Mouse (Mus musculus) intestine, embryonic 16.5 days (tissue): ENCODE data around the gene Krt87. TPM values are rescaled to one million over a fixed set of nuclear protein-coding genes. Genes with fewer than 3 reads are reported as not detected.
A peak's percentile ranks its signal among the peaks of the same experiment; 100 is the strongest.

Experiments
- ATAC-seq: fragments of 200-750 bp; cut with Nextera tagmentation; 2 replicates; pipeline ENCODE4 v1.8.0; 2017; ENCODE audit warnings: moderate TSS enrichment, moderate library complexity
- H3K27ac ChIP-seq: fragments of 300-500 bp; sonication (generic); 2 replicates; pipeline ENCODE4 v1.5.1; 2014; ENCODE audit warnings: mild to moderate bottlenecking, low read length
- H3K27me3 ChIP-seq: fragments of 300-500 bp; sonication (generic); replicated peaks from 2 replicates; pipeline ENCODE4 v1.6.1; 2014; ENCODE audit warnings: low read length, control low read depth, mixed read lengths; ENCODE audit not compliant: control insufficient read depth, insufficient read depth
- H3K36me3 ChIP-seq: fragments of 300-500 bp; sonication (generic); 2 replicates; pipeline ENCODE4 v1.6.1; 2014; ENCODE audit warnings: low read length, control low read depth; ENCODE audit not compliant: control insufficient read depth, insufficient read depth
- H3K4me1 ChIP-seq: fragments of 300-500 bp; sonication (generic); 2 replicates; pipeline ENCODE4 v1.6.1; 2014; ENCODE audit warnings: low read length, control low read depth, mixed read lengths; ENCODE audit not compliant: control insufficient read depth, insufficient read depth
- H3K4me2 ChIP-seq: fragments of 300-500 bp; sonication (generic); 2 replicates; pipeline ENCODE4 v1.6.1; 2014; ENCODE audit warnings: low read depth, low read length, control low read depth
- H3K4me3 ChIP-seq: fragments of 300-500 bp; sonication (generic); 2 replicates; pipeline ENCODE4 v1.5.1; 2014; ENCODE audit warnings: mild to moderate bottlenecking, low read length
- H3K9ac ChIP-seq: fragments of 300-500 bp; sonication (generic); 2 replicates; pipeline ENCODE4 v1.6.1; 2014; ENCODE audit warnings: low read depth, low read length
- H3K9me3 ChIP-seq: fragments of 300-500 bp; sonication (generic); 2 replicates; pipeline ENCODE4 v1.6.1; 2016; ENCODE audit warnings: low read length, control low read depth; ENCODE audit not compliant: control insufficient read depth
- WGBS: fragments of 180-500 bp; shearing (Covaris S2); extraction: QIAGEN DNeasy Blood & Tissue Kit; methylation state at CpG from one replicate; pipeline ENCODE4 v1.1.7; 2014; 5-methylcytosine and 5-hydroxymethylcytosine counted together
- polyA plus RNA-seq: library from polyadenylated mRNA; unstranded; fragments of >200 nt; fragmentation: Nextera tagmentation; extraction: Ambion mirVana; gene quantifications from 2 replicates; pipeline ENCODE4 v1.2.1, GENCODE M21; 2015

The Krt87 gene
- polyA plus RNA-seq, 1 experiment from 2014 or later, result 0.48 TPM

GRCm38 (mm10) chr15:101384610-101385009, 54.0 kb downstream of the Krt87 start:
- no peak overlapping the region for H3K4me3 ChIP-seq
- no peak overlapping the region for H3K27ac ChIP-seq
- H3K4me2 ChIP-seq, result no peak overlapping the region
- H3K4me1 ChIP-seq, result peaks cover 14% of the 10 kb centered on the region
- no peak for ATAC-seq
- WGBS, result 78% methylated on average over 7 of the region's 7 CpGs
- no peaks in the 10 kb centered on the region for H3K36me3 ChIP-seq
- H3K27me3 ChIP-seq, result no peaks in the 10 kb centered on the region
- H3K9ac ChIP-seq, result no peak overlapping the region
- no peaks in the 10 kb centered on the region for H3K9me3 ChIP-seq

- 78% methylated on average over 11 of the region's 11 CpGs for WGBS
- Histone ChIP-seq H3K4me1 (peaks cover 9% of the 10 kb centered on the region), H3K27ac (no peak overlapping the region), H3K36me3 (no peaks in the 10 kb centered on the region), H3K9ac (no peak overlapping the region), H3K4me3 (no peak overlapping the region), H3K27me3 (no peaks in the 10 kb centered on the region), H3K4me2 (no peak overlapping the region), H3K9me3 (no peaks in the 10 kb centered on the region)
- no peak for ATAC-seq
Measured at GRCm38 (mm10) chr15:101382811-101383210, 55.8 kb downstream of the Krt87 start.

- H3K27me3 ChIP-seq, result no peaks in the 10 kb centered on the region
- no peak overlapping the region for H3K4me2 ChIP-seq
- H3K9ac ChIP-seq, result peak overlapping the region; percentile 34; the same call in 1 of the 2 replicates
- no peak overlapping the region for H3K27ac ChIP-seq
- no peaks in the 10 kb centered on the region for H3K36me3 ChIP-seq
- H3K9me3 ChIP-seq, result no peaks in the 10 kb centered on the region
- peaks cover 11% of the 10 kb centered on the region for H3K4me1 ChIP-seq
- H3K4me3 ChIP-seq, result no peak overlapping the region
- 46% methylated on average over 9 of the region's 9 CpGs for WGBS
- 0 out of 2 replicates have a peak, but pooled peaks have one; percentile 34 for ATAC-seq
Measured at GRCm38 (mm10) chr15:101381758-101382157, 56.8 kb downstream of the Krt87 start.

Other genes starting within 250 kb of the Krt87 start
- 2.3 and 2.8 TPM in 2 replicates for gene Grasp, start 214.6 kb downstream of the Krt87 start, polyA plus RNA-seq
- 8.6 and 10.0 TPM in 2 replicates for gene Nr4a1, start 184.5 kb downstream of the Krt87 start, polyA plus RNA-seq
- 58.3 and 67.1 TPM in 2 replicates for gene Atg101, start 154.5 kb downstream of the Krt87 start, polyA plus RNA-seq
- 3.6 and 4.4 TPM in 2 replicates for gene 6030408B16Rik, start 145.6 kb downstream of the Krt87 start, polyA plus RNA-seq
- 1.1 and 1.2 TPM in 2 replicates for gene Krt80, start 68.6 kb downstream of the Krt87 start, polyA plus RNA-seq
- gene Krt7, start 27.8 kb downstream of the Krt87 start, polyA plus RNA-seq, result 156 and 160 TPM in 2 replicates
- gene Krt88, start 8.9 kb upstream of the Krt87 start, polyA plus RNA-seq, result 0.20 TPM in 1 of 2 replicates, not detected in the other
- gene Krt81, start 24.9 kb upstream of the Krt87 start, polyA plus RNA-seq, result not detected in 2 replicates
- gene Krt86, start 34.7 kb upstream of the Krt87 start, polyA plus RNA-seq, result not detected in 2 replicates
- gene Krt83, start 52.7 kb upstream of the Krt87 start, polyA plus RNA-seq, result 0.09 TPM in 1 of 2 replicates, not detected in the other
- gene Gm49425, start 78.5 kb upstream of the Krt87 start, polyA plus RNA-seq, result not detected in 2 replicates
- gene Krt84, start 94.0 kb upstream of the Krt87 start, polyA plus RNA-seq, result 0.28 and 0.53 TPM in 2 replicates
- gene Krt82, start 111.9 kb upstream of the Krt87 start, polyA plus RNA-seq, result not detected in 2 replicates
- gene Krt90, start 124.1 kb upstream of the Krt87 start, polyA plus RNA-seq, result 0.09 and 0.16 TPM in 2 replicates
- gene Krt75, start 135.1 kb upstream of the Krt87 start, polyA plus RNA-seq, result not detected in 2 replicates
- gene Gm5414, start 189.4 kb upstream of the Krt87 start, polyA plus RNA-seq, result 0.11 TPM in 1 of 2 replicates, not detected in the other
- not detected in 2 replicates for gene Gm5478, start 208.6 kb upstream of the Krt87 start, polyA plus RNA-seq
- gene Krt6b, start 241.5 kb upstream of the Krt87 start, polyA plus RNA-seq, result not detected in 2 replicates